Mouse (Mus musculus) stomach, postnatal 0 days (tissue): ENCODE measurements around the gene Baz1b.

Experiments
- CTCF ChIP-seq: IDR thresholded peaks from 2 replicates; pipeline ENCODE4 v1.5.1; 2016; ENCODE audit warnings: antibody characterized with exemption, low read depth, mild to moderate bottlenecking, moderate library complexity
- EP300 ChIP-seq: optimal IDR thresholded peaks from 2 replicates; pipeline ENCODE3; 2016; ENCODE audit warnings: antibody characterized with exemption

- TF ChIP-seq CTCF (no peak), EP300 (no peak)
Observed at GRCm38 (mm10) chr5:135189281-135190022, 2.4 kb downstream of the Baz1b start.
